10 mouse cellular contexts compared by ENCODE assay signal in genomic region chr8:8984829-8985251, GRCm38 (mm10).
A peak's percentile ranks its signal among the peaks of the same experiment; 100 is the strongest.
DNase-seq lines count a peak whose midpoint lies in the region; ATAC-seq and TF ChIP-seq lines count a peak whose summit lies in the region.
"Had no signal": no experiment of that assay in that cellular context is flagged by ENCODE, and none has a peak within 500 bp of the region (broad histone marks: within the 10 kb centered on the region; RNA-seq: fewer than 3 reads in every experiment).

No protein-coding gene starts in this region.

- H3K4me2 ChIP-seq in hindbrain, postnatal 0 days (ENCODE audit: low read depth, low read length): peak overlapping the region; percentile 23; the same call in 1 of the 2 replicates
- H3K4me2 ChIP-seq: liver, embryonic 15.5 days had no signal

- peak; percentile 79 to 80 for DNase-seq in adrenal gland, adult (ENCODE audit: inconsistent age in 2 of 2, low spot score in 1 of 2)
- no peak for DNase-seq in adrenal gland, postnatal 4 days (ENCODE audit: low spot score in 2 of 2)
- DNase-seq in testis, postnatal 10 days (ENCODE audit: low spot score): no peak
- no peak for DNase-seq in hindbrain, postnatal 0 days (ENCODE audit: low spot score)
- DNase-seq in thymus, postnatal 4 days: peak; percentile 12
- no peak for DNase-seq in cerebellum, adult 9-10 months
- DNase-seq in cerebellum, postnatal 10 days: no peak

- no peaks in the 10 kb centered on the region for H3K9me3 ChIP-seq in hindbrain, postnatal 0 days (ENCODE audit: low read length)
- H3K9me3 ChIP-seq: liver, embryonic 15.5 days had no signal

- peak overlapping the region; percentile 17; the same call in 1 of the 2 replicates for H3K4me3 ChIP-seq in testis, adult 2 months (ENCODE audit: control insufficient read depth, low read depth, low read length)
- H3K4me3 ChIP-seq in hindbrain, postnatal 0 days (ENCODE audit: low read length): no peak overlapping the region
- H3K4me3 ChIP-seq: liver, embryonic 15.5 days had no signal

- ATAC-seq in hindbrain, postnatal 0 days: peak; percentile 42; the same call in 1 of the 2 replicates

- H3K27me3 ChIP-seq in testis, adult 2 months (ENCODE audit: control insufficient read depth, insufficient read depth, low read length): no peaks in the 10 kb centered on the region
- H3K27me3 ChIP-seq in hindbrain, postnatal 0 days (ENCODE audit: insufficient read depth, low read length): no peaks in the 10 kb centered on the region
- H3K27me3 ChIP-seq: liver, embryonic 15.5 days had no signal

- H3K9ac ChIP-seq in hindbrain, postnatal 0 days (replicated peaks; ENCODE audit: low read length): no peak overlapping the region
- H3K9ac ChIP-seq: liver, embryonic 15.5 days had no signal

- 24% methylated on average over 11 of the region's 11 CpGs for WGBS in hindbrain, postnatal 0 days

- H3K4me1 ChIP-seq in testis, adult 2 months (ENCODE audit: control insufficient read depth, insufficient read depth, low read length): peaks cover 9% of the 10 kb centered on the region
- H3K4me1 ChIP-seq in hindbrain, postnatal 0 days (ENCODE audit: insufficient read depth, low read length): peaks cover 7% of the 10 kb centered on the region
- H3K4me1 ChIP-seq: liver, embryonic 15.5 days had no signal

- H3K36me3 ChIP-seq in testis, adult 2 months (ENCODE audit: control insufficient read depth, insufficient read depth, low read length): no peaks in the 10 kb centered on the region
- H3K36me3 ChIP-seq in hindbrain, postnatal 0 days (ENCODE audit: insufficient read depth, low read length): no peaks in the 10 kb centered on the region
- H3K36me3 ChIP-seq: liver, embryonic 15.5 days had no signal

- H3K27ac ChIP-seq in testis, adult 2 months (ENCODE audit: control insufficient read depth, insufficient read depth, low read depth, low read length): no peak overlapping the region
- H3K27ac ChIP-seq in hindbrain, postnatal 0 days: no peak overlapping the region
- H3K27ac ChIP-seq: kidney, postnatal 0 days; liver, embryonic 15.5 days had no signal

- TF ChIP-seq POLR2A in testis, adult 2 months (IDR thresholded peaks at IDR 0.05; ENCODE audit: control insufficient read depth, low read depth, low read length): no peak

- TF ChIP-seq CTCF in testis, adult 2 months (IDR thresholded peaks at IDR 0.05; ENCODE audit: control insufficient read depth, insufficient read depth, insufficient replicate concordance, low read depth, low read length): no peak
- no peak for TF ChIP-seq CTCF in hindbrain, postnatal 0 days (IDR thresholded peaks at IDR 0.05; ENCODE audit: low read depth)

Comparison
In these comparisons a context has a peak if more than half of its experiments do, and no peak if none do; other contexts are left out.
1. DNase-seq: peak in adrenal gland, adult (2 of 2) and thymus, postnatal 4 days (single experiment); none in adrenal gland, postnatal 4 days (0 of 2), testis, postnatal 10 days (single experiment), hindbrain, postnatal 0 days (single experiment), cerebellum, adult 9-10 months (single experiment) and cerebellum, postnatal 10 days (0 of 2).